Mouse (Mus musculus) stomach, postnatal 0 days (tissue): Measurements from ENCODE around the gene Ddn. TPM values are rescaled to one million over a fixed set of nuclear protein-coding genes. Genes with fewer than 3 reads are reported as not detected.

Experiments
- ATAC-seq: fragments of 200-750 bp; cut with Nextera tagmentation; 2 replicates; pipeline ENCODE4 v1.8.0; 2017; ENCODE audit not compliant: low FRiP score, low TSS enrichment
- DNase-seq: peaks from one replicate; pipeline ENCODE4 v3.0.0-alpha.2; 2016; ENCODE audit warnings: low spot score
- H3K27ac ChIP-seq: fragments of 300-500 bp; sonication (generic); replicated peaks from 2 replicates; pipeline ENCODE4 v1.5.1; 2014; ENCODE audit warnings: mild to moderate bottlenecking, control low read depth
- H3K27me3 ChIP-seq: fragments of 300-500 bp; sonication (generic); 2 replicates; pipeline ENCODE4 v1.6.1; 2014; ENCODE audit warnings: low read length; ENCODE audit not compliant: control insufficient read depth, insufficient read depth
- H3K36me3 ChIP-seq: fragments of 300-500 bp; sonication (generic); 2 replicates; pipeline ENCODE4 v1.6.1; 2014; ENCODE audit warnings: low read length, mixed read lengths; ENCODE audit not compliant: control insufficient read depth, insufficient read depth
- H3K4me1 ChIP-seq: fragments of 300-500 bp; sonication (generic); replicated peaks from 2 replicates; pipeline ENCODE4 v1.6.1; 2014; ENCODE audit warnings: antibody characterized with exemption; ENCODE audit not compliant: control insufficient read depth, insufficient read depth
- H3K4me2 ChIP-seq: fragments of 300-500 bp; sonication (generic); replicated peaks from 2 replicates; pipeline ENCODE4 v1.6.1; 2014; ENCODE audit warnings: low read depth, mild to moderate bottlenecking, control low read depth, moderate library complexity
- H3K4me3 ChIP-seq: fragments of 300-500 bp; sonication (generic); 2 replicates; pipeline ENCODE4 v1.5.1; 2014; ENCODE audit warnings: low read depth, low read length, control low read depth
- H3K9ac ChIP-seq: fragments of 300-500 bp; sonication (generic); 2 replicates; pipeline ENCODE4 v1.6.1; 2014; ENCODE audit warnings: mild to moderate bottlenecking, low read length, control low read depth, mixed read lengths
- H3K9me3 ChIP-seq: fragments of 300-500 bp; sonication (generic); 2 replicates; pipeline ENCODE4 v1.6.1; 2016; ENCODE audit warnings: low read length; ENCODE audit not compliant: control insufficient read depth
- CTCF ChIP-seq: IDR thresholded peaks from 2 replicates; pipeline ENCODE4 v1.5.1; 2016; ENCODE audit warnings: antibody characterized with exemption, low read depth, mild to moderate bottlenecking, moderate library complexity
- EP300 ChIP-seq: optimal IDR thresholded peaks from 2 replicates; pipeline ENCODE3; 2016; ENCODE audit warnings: antibody characterized with exemption
- WGBS: fragments of 180-500 bp; shearing (Covaris S2); extraction: QIAGEN DNeasy Blood & Tissue Kit; methylation state at CpG from one replicate; pipeline ENCODE4 v1.1.7; 2014; 5-methylcytosine and 5-hydroxymethylcytosine counted together
- polyA plus RNA-seq: library from polyadenylated mRNA; unstranded; fragments of >200 nt; fragmentation: Nextera tagmentation; extraction: Ambion mirVana; gene quantifications from 2 replicates; pipeline ENCODE4 v1.2.1, GENCODE M21; 2015

Gene Ddn
- polyA plus RNA-seq, 1 experiment from 2014 or later: not detected

GRCm38 (mm10) chr15:98777005-98777616, 32.2 kb downstream of the Ddn start:
- H3K36me3 ChIP-seq: no peaks in the 10 kb centered on the region
- DNase-seq (peak; percentile 15), ATAC-seq (no peak; the same call in 1 of the 2 replicates)
- H3K9me3 ChIP-seq: no peaks in the 10 kb centered on the region
- 7% methylated on average over 19 of the region's 19 CpGs for WGBS
- no peak overlapping the region for H3K27ac ChIP-seq
- no peak overlapping the region for H3K9ac ChIP-seq
- H3K27me3 ChIP-seq: peaks cover 31% of the 10 kb centered on the region; the same call in 1 of the 2 replicates
- H3K4me2 ChIP-seq: peak overlapping the region; percentile 41; the same call in 1 of the 2 replicates
- H3K4me3 ChIP-seq: peak overlapping the region; percentile 15; the same call in 1 of the 2 replicates
- H3K4me1 ChIP-seq: peaks cover 5% of the 10 kb centered on the region; the same call in 1 of the 2 replicates
- no peak for TF ChIP-seq EP300
- TF ChIP-seq CTCF: no peak

- TF ChIP-seq CTCF (peak; percentile 45; the same call in 1 of the 2 replicates), EP300 (no peak)
- Histone ChIP-seq H3K27me3 (peaks cover 31% of the 10 kb centered on the region; the same call in 1 of the 2 replicates), H3K4me1 (peaks cover 5% of the 10 kb centered on the region; the same call in 1 of the 2 replicates), H3K4me2 (peak overlapping the region; percentile 41), H3K4me3 (peak overlapping the region; percentile 15), H3K27ac (no peak overlapping the region), H3K36me3 (no peaks in the 10 kb centered on the region), H3K9me3 (no peaks in the 10 kb centered on the region), H3K9ac (0 out of 2 replicates have a peak overlapping the region, but pooled peaks have one; percentile 27)
- 3% methylated on average over 45 of the region's 62 CpGs for WGBS
- ATAC-seq: 0 out of 2 replicates have a peak, but pooled peaks have one; percentile 45
- DNase-seq: peak; percentile 73
These were observed 32.8 kb downstream of the Ddn start for GRCm38 (mm10) chr15:98776280-98777004.

- H3K4me2 ChIP-seq: no peak overlapping the region
- H3K27me3 ChIP-seq: peaks cover 28% of the 10 kb centered on the region; the same call in 1 of the 2 replicates
- H3K27ac ChIP-seq: no peak overlapping the region
- TF ChIP-seq CTCF: no peak
- TF ChIP-seq EP300: no peak
- no peak overlapping the region for H3K9ac ChIP-seq
- ATAC-seq (no peak), DNase-seq (no peak)
- 13% methylated on average over 5 of the region's 5 CpGs for WGBS
- H3K36me3 ChIP-seq: no peaks in the 10 kb centered on the region
- H3K4me3 ChIP-seq: no peak overlapping the region
- H3K4me1 ChIP-seq: peaks cover 5% of the 10 kb centered on the region; the same call in 1 of the 2 replicates
- H3K9me3 ChIP-seq: no peaks in the 10 kb centered on the region
These were observed 33.8 kb downstream of the Ddn start for GRCm38 (mm10) chr15:98775533-98775932.

GRCm38 (mm10) chr15:98774096-98774495, 35.2 kb downstream of the Ddn start:
- H3K4me3 ChIP-seq: no peak overlapping the region
- no peaks in the 10 kb centered on the region for H3K36me3 ChIP-seq
- H3K4me1 ChIP-seq: peaks cover 5% of the 10 kb centered on the region; the same call in 1 of the 2 replicates
- no peak overlapping the region for H3K9ac ChIP-seq
- no peak for ATAC-seq
- WGBS: 27% methylated on average over 15 of the region's 15 CpGs
- no peak overlapping the region for H3K4me2 ChIP-seq
- DNase-seq: no peak
- H3K9me3 ChIP-seq: no peaks in the 10 kb centered on the region
- H3K27ac ChIP-seq: no peak overlapping the region
- TF ChIP-seq EP300: no peak
- TF ChIP-seq CTCF: no peak
- H3K27me3 ChIP-seq: peaks cover 20% of the 10 kb centered on the region; the same call in 1 of the 2 replicates

GRCm38 (mm10) chr15:98772511-98773211, 36.6 kb downstream of the Ddn start:
- Histone ChIP-seq H3K4me1 (peaks cover 3% of the 10 kb centered on the region; the same call in 1 of the 2 replicates), H3K27me3 (peaks cover 15% of the 10 kb centered on the region; the same call in 1 of the 2 replicates), H3K4me2 (peak overlapping the region; percentile 58), H3K9ac (peak overlapping the region; percentile 38), H3K9me3 (no peaks in the 10 kb centered on the region), H3K27ac (no peak overlapping the region), H3K36me3 (no peaks in the 10 kb centered on the region), H3K4me3 (peak overlapping the region; percentile 29)
- TF ChIP-seq CTCF: no peak
- no peak for TF ChIP-seq EP300
- DNase-seq (peak; percentile 47), ATAC-seq (no peak; the same call in 1 of the 2 replicates)
- 3% methylated on average over 36 of the region's 36 CpGs for WGBS
